Mouse (Mus musculus) stomach, postnatal 0 days (tissue): ENCODE measurements around the gene Vdac1.
A peak's percentile ranks its signal among the peaks of the same experiment; 100 is the strongest.

Source experiments
- CTCF ChIP-seq: IDR thresholded peaks from 2 replicates; pipeline ENCODE4 v1.5.1; 2016; ENCODE audit warnings: antibody characterized with exemption, low read depth, mild to moderate bottlenecking, moderate library complexity
- EP300 ChIP-seq: optimal IDR thresholded peaks from 2 replicates; pipeline ENCODE3; 2016; ENCODE audit warnings: antibody characterized with exemption

- peak; percentile 51 for TF ChIP-seq CTCF
- TF ChIP-seq EP300, result no peak
Measured at GRCm38 (mm10) chr11:52397385-52397987, 36.8 kb downstream of the Vdac1 start.
